Mouse (Mus musculus): ENCODE measurements around the gene Gm11437. TPM values are rescaled to one million over a fixed set of nuclear protein-coding genes. Genes with fewer than 3 reads are reported as not detected.

The Gm11437 gene
- polyA plus RNA-seq, 1 experiment from 2014 or later = 0.31 TPM

GRCm38 (mm10) chr11:84128943-84129798 is 38.1 kb downstream of the Gm11437 start, which contains the start of the genes Tada2a and Acaca:
Tada2a (minus strand) TSS chr11:84129600.
Acaca (plus strand) TSS chr11:84129672.
- H3K9me3 ChIP-seq = no peaks in the 10 kb centered on the region
- peak within 1 kb of the TSS; percentile 78 for H3K4me3 ChIP-seq
- peak within 1 kb of the TSS; percentile 84 for H3K27ac ChIP-seq
- H3K9ac ChIP-seq = peak within 1 kb of the TSS; percentile 75
- peak; percentile 96 for ATAC-seq (replicated peaks)
- under 1% methylated on average over 65 of the region's 83 CpGs for WGBS
- peaks cover 25% of the 10 kb centered on the region for H3K4me1 ChIP-seq
- no peaks in the 10 kb centered on the region for H3K27me3 ChIP-seq (replicated peaks)
- peak within 1 kb of the TSS; percentile 71 for H3K4me2 ChIP-seq
- H3K36me3 ChIP-seq (replicated peaks) = peaks cover 3% of the 10 kb centered on the region; the same call in 1 of the 2 replicates

GRCm38 (mm10) chr11:84127977-84128376 is 39.3 kb downstream of the Gm11437 start:
- Histone ChIP-seq H3K4me1 (peaks cover 25% of the 10 kb centered on the region), H3K27ac (no peak overlapping the region), H3K36me3 (replicated peaks) (peaks cover 4% of the 10 kb centered on the region; the same call in 1 of the 2 replicates), H3K9me3 (no peaks in the 10 kb centered on the region), H3K4me2 (no peak overlapping the region), H3K27me3 (replicated peaks) (no peaks in the 10 kb centered on the region), H3K4me3 (no peak overlapping the region), H3K9ac (no peak overlapping the region)
- ATAC-seq (replicated peaks) = no peak
- WGBS = 86% methylated on average over 4 of the region's 4 CpGs

GRCm38 (mm10) chr11:84121051-84121956 is 46.0 kb downstream of the Gm11437 start:
- 71% methylated on average over 12 of the region's 12 CpGs for WGBS
- H3K27ac ChIP-seq = no peak overlapping the region
- H3K36me3 ChIP-seq (replicated peaks) = peaks cover 45% of the 10 kb centered on the region
- H3K4me1 ChIP-seq = no peaks in the 10 kb centered on the region
- no peak overlapping the region for H3K4me3 ChIP-seq
- no peak overlapping the region for H3K9ac ChIP-seq
- no peaks in the 10 kb centered on the region for H3K27me3 ChIP-seq (replicated peaks)
- H3K4me2 ChIP-seq = no peak overlapping the region
- ATAC-seq (replicated peaks) = no peak
- H3K9me3 ChIP-seq = no peaks in the 10 kb centered on the region

DNA sequence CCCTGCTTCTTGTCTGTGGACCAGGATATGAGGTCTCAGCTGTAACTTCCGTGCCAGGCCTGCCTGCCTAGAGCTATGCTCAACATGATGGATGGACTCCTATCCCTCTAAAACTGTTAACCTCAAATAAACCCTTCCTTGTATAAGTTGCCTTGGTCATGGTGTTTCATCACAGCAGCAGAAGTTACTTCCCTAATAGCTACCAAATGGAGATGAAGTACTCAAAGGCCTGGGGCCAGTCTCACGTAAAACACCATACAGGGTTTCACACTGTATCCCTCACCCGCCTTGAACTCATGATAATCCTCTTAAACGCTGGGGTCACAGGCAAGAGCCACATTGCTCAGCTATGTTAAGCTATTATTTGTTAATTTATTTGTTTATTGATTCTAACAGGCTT is 49.8 kb downstream of the Gm11437 start:
- Histone ChIP-seq H3K4me1 (no peaks in the 10 kb centered on the region), H3K36me3 (replicated peaks) (peaks cover 44% of the 10 kb centered on the region), H3K27me3 (replicated peaks) (no peaks in the 10 kb centered on the region), H3K27ac (no peak overlapping the region), H3K9me3 (no peaks in the 10 kb centered on the region), H3K4me2 (no peak overlapping the region), H3K4me3 (no peak overlapping the region), H3K9ac (no peak overlapping the region)
- 79% methylated on average over 4 of the region's 4 CpGs for WGBS
- no peak for ATAC-seq (replicated peaks)

- Histone ChIP-seq H3K9me3 (no peaks in the 10 kb centered on the region), H3K4me1 (no peaks in the 10 kb centered on the region), H3K27ac (no peak overlapping the region), H3K4me3 (no peak overlapping the region), H3K4me2 (no peak overlapping the region), H3K36me3 (replicated peaks) (peaks cover 43% of the 10 kb centered on the region), H3K9ac (no peak overlapping the region), H3K27me3 (replicated peaks) (no peaks in the 10 kb centered on the region)
- no peak for ATAC-seq (replicated peaks)
- 63% methylated on average over 2 of the region's 2 CpGs for WGBS
Observed at GRCm38 (mm10) chr11:84116221-84116620, 51.1 kb downstream of the Gm11437 start.

- H3K4me1 ChIP-seq = no peaks in the 10 kb centered on the region
- no peak overlapping the region for H3K4me2 ChIP-seq
- no peaks in the 10 kb centered on the region for H3K9me3 ChIP-seq
- no peak overlapping the region for H3K27ac ChIP-seq
- ATAC-seq (replicated peaks) = no peak
- H3K36me3 ChIP-seq (replicated peaks) = peaks cover 42% of the 10 kb centered on the region
- H3K9ac ChIP-seq = no peak overlapping the region
- 88% methylated on average over 9 of the region's 9 CpGs for WGBS
- H3K4me3 ChIP-seq = no peak overlapping the region
- no peaks in the 10 kb centered on the region for H3K27me3 ChIP-seq (replicated peaks)
Observed at GRCm38 (mm10) chr11:84115646-84116045, 51.6 kb downstream of the Gm11437 start.

- Histone ChIP-seq H3K27ac (no peak overlapping the region), H3K4me1 (no peaks in the 10 kb centered on the region), H3K27me3 (replicated peaks) (no peaks in the 10 kb centered on the region), H3K4me3 (no peak overlapping the region), H3K4me2 (no peak overlapping the region), H3K9me3 (no peaks in the 10 kb centered on the region), H3K9ac (no peak overlapping the region), H3K36me3 (replicated peaks) (peaks cover 41% of the 10 kb centered on the region)
- no peak for ATAC-seq (replicated peaks)
- 91% methylated on average over 5 of the region's 5 CpGs for WGBS
Observed at GRCm38 (mm10) chr11:84113623-84114022, 53.7 kb downstream of the Gm11437 start.

DNA sequence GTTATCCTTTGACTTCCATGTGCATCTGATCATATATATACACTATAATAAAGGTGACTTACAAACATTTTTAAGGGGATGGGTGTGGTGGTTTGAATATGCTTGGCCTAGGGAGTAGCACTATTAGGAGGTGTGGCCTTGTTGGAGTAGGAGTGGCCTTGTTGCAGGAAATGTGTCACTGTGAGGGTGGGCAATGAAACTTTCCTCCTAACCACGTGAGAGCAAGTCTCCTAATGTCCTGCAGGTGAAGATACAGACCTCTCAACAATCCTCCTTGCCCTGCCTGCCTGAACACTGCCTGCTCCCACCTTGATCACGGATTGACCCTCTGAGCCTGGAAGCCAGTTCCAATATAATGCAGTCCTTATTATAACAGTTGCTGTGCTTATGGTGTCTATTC is 60.1 kb downstream of the Gm11437 start:
- no peaks in the 10 kb centered on the region for H3K27me3 ChIP-seq (replicated peaks)
- no peak overlapping the region for H3K27ac ChIP-seq
- H3K9me3 ChIP-seq = no peaks in the 10 kb centered on the region
- no peak overlapping the region for H3K9ac ChIP-seq
- no peaks in the 10 kb centered on the region for H3K4me1 ChIP-seq
- WGBS = 72% methylated on average over 2 of the region's 2 CpGs
- no peak overlapping the region for H3K4me2 ChIP-seq
- no peak for ATAC-seq (replicated peaks)
- peaks cover 49% of the 10 kb centered on the region for H3K36me3 ChIP-seq (replicated peaks)
- no peak overlapping the region for H3K4me3 ChIP-seq

DNA sequence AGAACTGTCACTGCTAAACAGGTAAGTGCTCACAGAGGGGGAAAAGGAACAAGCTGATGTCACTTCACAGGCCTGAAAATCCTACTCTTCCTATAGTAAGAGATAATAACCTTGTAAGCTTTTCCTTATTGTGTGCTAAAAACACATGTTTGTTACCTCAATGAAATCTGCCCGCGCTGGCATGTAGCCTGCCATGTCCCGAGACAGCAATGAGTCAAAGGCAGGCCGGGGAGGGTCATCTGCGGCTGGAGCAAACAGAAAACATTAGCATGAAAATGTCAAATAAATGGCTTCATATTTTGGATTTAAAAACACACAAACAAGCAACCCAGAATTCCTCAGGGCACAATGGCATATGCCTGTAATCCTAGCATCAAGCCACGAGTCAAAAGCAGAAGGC is 63.2 kb downstream of the Gm11437 start:
- H3K4me3 ChIP-seq = no peak overlapping the region
- no peak overlapping the region for H3K9ac ChIP-seq
- no peak overlapping the region for H3K4me2 ChIP-seq
- ATAC-seq (replicated peaks) = no peak
- WGBS = 94% methylated on average over 6 of the region's 6 CpGs
- H3K36me3 ChIP-seq (replicated peaks) = peaks cover 53% of the 10 kb centered on the region
- H3K27me3 ChIP-seq (replicated peaks) = no peaks in the 10 kb centered on the region
- H3K27ac ChIP-seq = no peak overlapping the region
- no peaks in the 10 kb centered on the region for H3K9me3 ChIP-seq
- H3K4me1 ChIP-seq = no peaks in the 10 kb centered on the region

DNA sequence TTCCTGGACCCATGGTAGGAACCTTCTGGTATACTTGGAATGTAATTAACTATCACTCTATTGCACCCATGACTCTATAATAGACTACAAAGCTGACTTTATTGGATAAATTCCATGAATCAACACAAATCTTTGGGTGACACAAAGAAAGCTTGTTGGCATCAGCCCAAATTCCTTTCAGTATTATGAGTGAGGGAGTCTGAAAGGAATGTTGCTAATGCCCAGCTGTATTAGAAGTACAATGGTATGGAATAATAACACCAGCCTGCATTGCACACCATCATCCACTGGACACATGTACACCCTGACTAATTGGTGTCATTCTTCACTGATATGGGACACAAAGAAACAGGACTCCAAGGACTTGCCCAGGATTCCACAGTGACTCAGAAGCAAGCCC is 66.1 kb downstream of the Gm11437 start:
- no peak overlapping the region for H3K4me3 ChIP-seq
- no peak overlapping the region for H3K4me2 ChIP-seq
- H3K36me3 ChIP-seq (replicated peaks) = peaks cover 46% of the 10 kb centered on the region; the same call in 1 of the 2 replicates
- no peaks in the 10 kb centered on the region for H3K27me3 ChIP-seq (replicated peaks)
- no peaks in the 10 kb centered on the region for H3K9me3 ChIP-seq
- no peaks in the 10 kb centered on the region for H3K4me1 ChIP-seq
- no peak overlapping the region for H3K9ac ChIP-seq
- no peak overlapping the region for H3K27ac ChIP-seq
- ATAC-seq (replicated peaks) = no peak
